Mouse (Mus musculus) neural tube, embryonic 14.5 days (tissue): ENCODE results near the gene Snap91. TPM values are rescaled to one million over a fixed set of nuclear protein-coding genes. Genes with fewer than 3 reads are reported as not detected.

Source experiments
- ATAC-seq: fragments of 200-750 bp; cut with Nextera tagmentation; 2 replicates; pipeline ENCODE4 v1.8.0; 2017; ENCODE audit warnings: low read depth, mild to moderate bottlenecking, moderate TSS enrichment, moderate library complexity
- H3K27ac ChIP-seq: fragments of 300-500 bp; sonication (generic); 2 replicates; pipeline ENCODE4 v1.5.1; 2014; ENCODE audit warnings: low read depth, mild to moderate bottlenecking, control low read depth, low read length, moderate library complexity, mixed read lengths
- H3K27me3 ChIP-seq: fragments of 300-500 bp; sonication (generic); 2 replicates; pipeline ENCODE4 v1.6.1; 2014; ENCODE audit warnings: low read length; ENCODE audit not compliant: control insufficient read depth, insufficient read depth
- H3K36me3 ChIP-seq: fragments of 300-500 bp; sonication (generic); 2 replicates; pipeline ENCODE4 v1.6.1; 2014; ENCODE audit warnings: low read length, mixed read lengths; ENCODE audit not compliant: control insufficient read depth, insufficient read depth
- H3K4me1 ChIP-seq: fragments of 300-500 bp; sonication (generic); 2 replicates; pipeline ENCODE4 v1.6.1; 2014; ENCODE audit warnings: low read length; ENCODE audit not compliant: control insufficient read depth, insufficient read depth
- H3K4me2 ChIP-seq: fragments of 300-500 bp; sonication (generic); 2 replicates; pipeline ENCODE4 v1.6.1; 2014; ENCODE audit warnings: mild to moderate bottlenecking, low read depth, low read length, control low read depth
- H3K4me3 ChIP-seq: fragments of 300-500 bp; sonication (generic); 2 replicates; pipeline ENCODE4 v1.5.1; 2014; ENCODE audit warnings: low read depth, low read length, control low read depth, mixed read lengths
- H3K9ac ChIP-seq: fragments of 300-500 bp; sonication (generic); replicated peaks from 2 replicates; pipeline ENCODE4 v1.6.1; 2014; ENCODE audit warnings: low read depth, mild to moderate bottlenecking, control low read depth, low read length, mixed read lengths
- H3K9me3 ChIP-seq: fragments of 300-500 bp; sonication (generic); 2 replicates; pipeline ENCODE4 v1.6.1; 2016; ENCODE audit warnings: low read length; ENCODE audit not compliant: control insufficient read depth
- WGBS: fragments of 180-500 bp; shearing (Covaris S2); extraction: QIAGEN DNeasy Blood & Tissue Kit; methylation state at CpG from one replicate; pipeline ENCODE4 v1.1.7; 2014; 5-methylcytosine and 5-hydroxymethylcytosine counted together
- polyA plus RNA-seq: library from polyadenylated mRNA; unstranded; fragments of >200 nt; fragmentation: Nextera tagmentation; extraction: Ambion mirVana; gene quantifications from 2 replicates; pipeline ENCODE4 v1.2.1, GENCODE M21; 2014

The Snap91 gene
- polyA plus RNA-seq, 1 experiment from 2014 or later: 93.0 TPM

GRCm38 (mm10) chr9:86798686-86799085 is 81.8 kb downstream of the Snap91 start:
- H3K27ac ChIP-seq: no peak overlapping the region
- ATAC-seq: no peak
- peaks cover 10% of the 10 kb centered on the region for H3K36me3 ChIP-seq
- H3K9me3 ChIP-seq: no peaks in the 10 kb centered on the region
- 48% methylated on average over 7 of the region's 7 CpGs for WGBS
- H3K4me3 ChIP-seq: no peak overlapping the region
- no peaks in the 10 kb centered on the region for H3K27me3 ChIP-seq
- H3K4me1 ChIP-seq: no peaks in the 10 kb centered on the region
- H3K9ac ChIP-seq: no peak overlapping the region
- no peak overlapping the region for H3K4me2 ChIP-seq

- H3K4me2 ChIP-seq: no peak overlapping the region
- no peak overlapping the region for H3K9ac ChIP-seq
- no peaks in the 10 kb centered on the region for H3K9me3 ChIP-seq
- H3K36me3 ChIP-seq: peaks cover 10% of the 10 kb centered on the region
- no peak for ATAC-seq
- H3K27me3 ChIP-seq: no peaks in the 10 kb centered on the region
- no peak overlapping the region for H3K27ac ChIP-seq
- H3K4me1 ChIP-seq: no peaks in the 10 kb centered on the region
- no peak overlapping the region for H3K4me3 ChIP-seq
- 88% methylated on average over 5 of the region's 5 CpGs for WGBS
These were observed 82.3 kb downstream of the Snap91 start for GRCm38 (mm10) chr9:86798129-86798528.

DNA sequence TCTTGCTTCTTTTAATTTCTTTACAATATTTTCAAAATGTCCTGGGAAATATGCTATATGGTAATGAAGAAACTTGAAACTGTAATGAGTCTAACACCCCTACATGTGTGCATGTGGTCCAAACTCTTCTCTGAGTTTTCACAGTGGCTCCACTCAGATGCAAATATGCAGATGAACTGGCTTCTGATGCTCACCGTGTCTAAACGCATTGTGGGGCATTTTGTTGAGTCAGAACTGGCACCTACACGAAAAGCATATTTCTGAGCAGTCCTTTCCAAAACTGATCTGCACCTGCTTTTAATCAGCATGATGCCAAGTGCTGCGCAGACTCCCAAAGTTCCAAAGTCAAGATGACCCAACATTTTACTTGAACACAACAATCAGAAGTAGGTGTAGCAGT is 82.9 kb downstream of the Snap91 start:
- 88% methylated on average over 4 of the region's 4 CpGs for WGBS
- Histone ChIP-seq H3K27ac (no peak overlapping the region), H3K4me3 (no peak overlapping the region), H3K27me3 (no peaks in the 10 kb centered on the region), H3K36me3 (peaks cover 10% of the 10 kb centered on the region), H3K4me1 (no peaks in the 10 kb centered on the region), H3K4me2 (no peak overlapping the region), H3K9me3 (no peaks in the 10 kb centered on the region), H3K9ac (no peak overlapping the region)
- ATAC-seq: no peak

GRCm38 (mm10) chr9:86795236-86795635 is 85.2 kb downstream of the Snap91 start:
- peaks cover 9% of the 10 kb centered on the region for H3K36me3 ChIP-seq
- no peaks in the 10 kb centered on the region for H3K27me3 ChIP-seq

DNA sequence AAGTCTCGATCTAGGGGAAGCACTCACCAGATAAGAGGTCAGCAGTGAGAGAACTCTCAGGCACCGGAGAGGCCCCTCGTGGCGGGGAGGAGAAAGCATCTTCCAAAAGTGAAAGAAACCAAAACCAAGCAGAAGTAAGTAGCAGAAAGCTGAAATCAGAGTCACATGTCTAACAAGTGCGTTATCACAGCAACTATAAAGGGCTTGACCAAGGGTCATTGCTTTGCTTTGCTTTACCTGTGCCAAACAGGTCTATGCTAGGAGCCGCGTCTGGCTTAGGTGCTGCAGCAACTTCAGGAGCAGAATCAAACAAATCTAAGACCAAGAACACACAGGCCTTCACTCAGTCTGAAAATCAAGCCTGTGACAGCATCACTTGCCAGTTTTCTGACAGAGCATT is 88.5 kb downstream of the Snap91 start:
- Histone ChIP-seq H3K27ac (no peak overlapping the region), H3K4me2 (no peak overlapping the region), H3K27me3 (no peaks in the 10 kb centered on the region), H3K36me3 (peaks cover 3% of the 10 kb centered on the region; the same call in 1 of the 2 replicates), H3K9me3 (no peaks in the 10 kb centered on the region), H3K9ac (no peak overlapping the region), H3K4me1 (no peaks in the 10 kb centered on the region), H3K4me3 (no peak overlapping the region)
- 84% methylated on average over 7 of the region's 7 CpGs for WGBS
- ATAC-seq: no peak

More at GRCm38 (mm10) chr9:86795236-86795635, 85.2 kb downstream of the Snap91 start:
- H3K9me3 ChIP-seq: no peaks in the 10 kb centered on the region
- no peak overlapping the region for H3K27ac ChIP-seq
- no peak overlapping the region for H3K4me2 ChIP-seq
- no peak for ATAC-seq
- H3K9ac ChIP-seq: no peak overlapping the region
- WGBS: 80% methylated on average over 3 of the region's 3 CpGs
- no peak overlapping the region for H3K4me3 ChIP-seq
- no peaks in the 10 kb centered on the region for H3K4me1 ChIP-seq

- H3K4me3 ChIP-seq: no peak overlapping the region
- no peak overlapping the region for H3K9ac ChIP-seq
- H3K27ac ChIP-seq: no peak overlapping the region
- peaks cover 3% of the 10 kb centered on the region; the same call in 1 of the 2 replicates for H3K36me3 ChIP-seq
- no peak for ATAC-seq
- H3K9me3 ChIP-seq: no peaks in the 10 kb centered on the region
- H3K4me2 ChIP-seq: no peak overlapping the region
- no peaks in the 10 kb centered on the region for H3K27me3 ChIP-seq
- WGBS: 88% methylated on average over 6 of the region's 6 CpGs
- H3K4me1 ChIP-seq: no peaks in the 10 kb centered on the region
These were observed 91.3 kb downstream of the Snap91 start for GRCm38 (mm10) chr9:86789186-86789585.

DNA sequence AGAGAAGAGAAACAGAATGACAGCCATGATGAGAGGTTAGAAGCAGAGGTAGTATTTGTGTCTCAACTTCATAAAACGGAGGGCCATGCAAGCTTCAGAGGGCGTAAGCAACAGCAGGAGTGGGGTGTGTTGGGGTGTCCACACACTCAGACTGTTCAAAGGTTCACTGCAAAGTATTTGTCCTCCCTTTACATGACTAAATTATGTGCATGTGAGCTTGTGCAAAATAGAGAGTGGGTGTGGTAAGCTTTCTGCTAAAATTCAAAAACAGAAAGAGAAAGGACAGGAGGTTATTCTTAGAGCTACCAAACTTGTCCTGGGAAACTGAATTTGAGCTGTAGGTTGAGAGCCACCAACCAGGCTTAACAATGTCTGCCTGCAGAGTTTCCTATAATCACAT is 97.6 kb downstream of the Snap91 start:
- H3K27ac ChIP-seq: no peak overlapping the region
- H3K36me3 ChIP-seq: peaks cover 16% of the 10 kb centered on the region; the same call in 1 of the 2 replicates
- ATAC-seq: no peak
- WGBS: 90% methylated on average over 2 of the region's 2 CpGs
- H3K9me3 ChIP-seq: no peaks in the 10 kb centered on the region
- no peaks in the 10 kb centered on the region for H3K27me3 ChIP-seq
- no peak overlapping the region for H3K4me3 ChIP-seq
- H3K4me1 ChIP-seq: no peaks in the 10 kb centered on the region
- no peak overlapping the region for H3K9ac ChIP-seq
- H3K4me2 ChIP-seq: no peak overlapping the region

DNA sequence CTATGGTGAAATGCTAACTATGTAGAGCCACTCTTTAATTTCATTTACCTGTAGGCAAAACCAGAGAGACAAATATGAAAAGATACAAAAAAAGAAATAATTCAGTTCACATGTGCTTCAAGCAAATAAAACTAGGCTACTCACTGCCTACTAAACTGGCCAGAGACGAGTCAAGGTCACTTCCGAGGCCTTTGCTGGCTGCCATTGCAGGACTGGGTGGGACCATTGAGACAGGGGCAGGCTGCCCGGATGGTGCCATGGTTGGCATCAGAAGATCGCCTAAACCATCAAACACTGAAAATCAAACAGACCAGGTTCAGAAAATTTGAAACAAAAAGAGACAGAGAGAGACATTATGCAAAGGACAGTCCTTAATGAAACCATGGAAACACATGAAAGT is 99.0 kb downstream of the Snap91 start:
- H3K36me3 ChIP-seq: peaks cover 16% of the 10 kb centered on the region; the same call in 1 of the 2 replicates
- no peak overlapping the region for H3K27ac ChIP-seq
- H3K27me3 ChIP-seq: no peaks in the 10 kb centered on the region
- H3K4me1 ChIP-seq: no peaks in the 10 kb centered on the region
- H3K9me3 ChIP-seq: no peaks in the 10 kb centered on the region
- ATAC-seq: no peak
- no peak overlapping the region for H3K4me3 ChIP-seq
- 90% methylated on average over 4 of the region's 4 CpGs for WGBS
- no peak overlapping the region for H3K4me2 ChIP-seq
- H3K9ac ChIP-seq: no peak overlapping the region

DNA sequence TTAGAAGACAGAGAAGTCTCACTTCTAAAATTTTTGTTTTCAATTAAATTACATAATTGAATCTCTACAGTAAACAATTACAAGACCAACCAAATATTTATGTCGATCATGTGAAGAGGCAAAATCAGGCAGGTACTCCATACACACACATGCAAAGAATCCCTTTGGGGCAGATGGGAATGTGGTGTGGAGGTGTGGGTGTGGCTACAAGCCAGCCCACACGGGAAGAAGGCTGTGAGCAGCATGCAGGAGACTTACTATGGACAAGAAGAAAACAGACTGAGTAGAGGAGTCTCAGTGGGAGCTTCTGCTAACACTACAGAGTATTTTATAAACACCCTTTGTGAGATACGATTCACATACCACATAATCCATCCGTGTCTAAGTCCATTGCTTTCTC is 102.2 kb downstream of the Snap91 start:
- Histone ChIP-seq H3K9ac (no peak overlapping the region), H3K4me2 (no peak overlapping the region), H3K36me3 (peaks cover 23% of the 10 kb centered on the region), H3K27ac (no peak overlapping the region), H3K9me3 (no peaks in the 10 kb centered on the region), H3K4me1 (no peaks in the 10 kb centered on the region), H3K27me3 (no peaks in the 10 kb centered on the region), H3K4me3 (no peak overlapping the region)
- 71% methylated on average over 4 of the region's 4 CpGs for WGBS
- no peak for ATAC-seq
